Mouse (Mus musculus): Measurements from ENCODE around the gene Gpr39. TPM values are rescaled to one million over a fixed set of nuclear protein-coding genes. Genes with fewer than 3 reads are reported as not detected.

Gene Gpr39
- polyA plus RNA-seq, 1 experiment from 2014 or later, result 0.07 TPM

DNA sequence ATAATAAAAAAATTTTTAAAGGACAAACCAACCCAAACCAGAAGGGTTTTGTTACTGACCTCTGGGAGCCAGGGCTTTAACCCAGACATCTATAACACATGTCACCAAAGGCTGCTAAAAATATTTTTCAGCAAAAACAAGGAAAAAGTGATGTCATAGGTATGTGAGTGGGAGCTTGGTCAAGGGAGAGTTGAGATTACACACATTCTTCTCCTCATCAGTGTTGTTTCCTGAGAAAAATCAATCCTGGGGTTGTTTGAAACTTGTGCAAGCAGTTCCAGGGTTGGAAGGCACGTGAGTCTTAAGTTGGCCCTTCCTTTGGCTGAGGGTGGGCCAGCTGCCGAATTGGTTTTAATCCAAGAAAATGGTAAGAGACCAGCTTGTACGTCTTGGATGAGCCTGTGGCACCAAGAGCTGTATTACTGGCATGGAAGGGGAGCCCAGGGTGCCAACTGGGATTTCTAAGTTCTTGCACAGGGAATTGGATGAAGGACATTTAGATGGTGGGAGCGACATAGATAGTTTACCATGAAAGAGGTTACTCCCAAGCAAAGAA lies 2.8 kb downstream of the Gpr39 start:
- Histone ChIP-seq H3K9ac (ENCODE audit: low read depth, low read length) (no peak overlapping the region), H3K4me2 (ENCODE audit: low read depth, low read length) (no peak overlapping the region), H3K27ac (replicated peaks; ENCODE audit: low read depth, low read length) (no peak overlapping the region), H3K9me3 (ENCODE audit: control insufficient read depth, low read length) (no peaks in the 10 kb centered on the region), H3K36me3 (ENCODE audit: control insufficient read depth, insufficient read depth, low read length) (no peaks in the 10 kb centered on the region), H3K27me3 (replicated peaks; ENCODE audit: control insufficient read depth, insufficient read depth, low read length) (no peaks in the 10 kb centered on the region), H3K4me1 (ENCODE audit: control insufficient read depth, insufficient read depth, low read length) (no peaks in the 10 kb centered on the region), H3K4me3 (ENCODE audit: low read depth, low read length) (no peak overlapping the region)
- DNase-seq (ENCODE audit: low spot score), result no peak
- ATAC-seq (ENCODE audit: low read depth), result no peak
- WGBS, result 83% methylated on average over 4 of the region's 4 CpGs

DNA sequence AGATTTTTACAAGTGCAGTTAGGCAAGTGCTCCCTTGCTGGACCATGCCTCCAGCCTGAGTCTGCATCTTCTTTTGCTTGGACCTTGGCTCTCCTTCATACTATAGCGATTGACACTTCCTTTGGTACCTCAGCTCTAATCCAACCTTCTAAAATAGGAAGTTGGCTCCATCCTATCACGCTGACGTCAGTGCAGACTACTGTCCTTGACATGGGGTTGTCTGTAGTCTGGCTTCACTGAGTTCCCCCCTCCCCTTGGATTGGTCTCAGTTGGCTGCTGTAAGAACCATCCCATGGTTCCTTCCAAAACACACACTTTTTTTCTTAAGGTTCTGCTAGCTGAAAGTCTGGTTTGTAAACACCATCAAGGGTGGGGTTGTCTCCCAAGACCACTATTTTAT lies 7.6 kb downstream of the Gpr39 start:
- no peak overlapping the region for H3K9ac ChIP-seq (ENCODE audit: low read depth, low read length)
- H3K27ac ChIP-seq (replicated peaks; ENCODE audit: low read depth, low read length), result no peak overlapping the region
- no peaks in the 10 kb centered on the region for H3K27me3 ChIP-seq (replicated peaks; ENCODE audit: control insufficient read depth, insufficient read depth, low read length)
- DNase-seq (ENCODE audit: low spot score) (no peak), ATAC-seq (ENCODE audit: low read depth) (no peak)
- no peak overlapping the region for H3K4me2 ChIP-seq (ENCODE audit: low read depth, low read length)
- H3K36me3 ChIP-seq (ENCODE audit: control insufficient read depth, insufficient read depth, low read length), result no peaks in the 10 kb centered on the region
- no peaks in the 10 kb centered on the region for H3K9me3 ChIP-seq (ENCODE audit: control insufficient read depth, low read length)
- no peak overlapping the region for H3K4me3 ChIP-seq (ENCODE audit: low read depth, low read length)
- 76% methylated on average over 3 of the region's 3 CpGs for WGBS
- H3K4me1 ChIP-seq (ENCODE audit: control insufficient read depth, insufficient read depth, low read length), result peaks cover 3% of the 10 kb centered on the region; the same call in 1 of the 2 replicates

DNA sequence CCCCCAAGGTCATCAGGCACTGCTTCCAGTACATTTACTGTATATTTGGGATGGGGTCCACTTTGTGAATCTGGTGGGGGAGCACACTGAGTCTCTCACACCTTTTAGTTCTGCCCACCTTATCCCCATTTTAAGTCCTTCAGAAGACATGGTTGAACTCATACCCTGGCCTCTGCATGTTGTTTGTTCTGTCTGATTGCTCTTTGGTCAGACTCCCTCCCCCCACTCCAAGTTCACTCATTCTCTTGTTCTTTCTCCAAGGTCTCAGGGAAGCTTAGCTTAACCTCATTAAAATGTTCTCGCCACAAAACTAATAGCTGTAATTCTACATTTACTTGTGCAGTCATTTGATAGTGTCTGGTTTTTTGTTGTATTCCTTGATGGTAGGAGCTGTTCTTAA lies 8.5 kb downstream of the Gpr39 start:
- peaks cover 3% of the 10 kb centered on the region; the same call in 1 of the 2 replicates for H3K4me1 ChIP-seq (ENCODE audit: control insufficient read depth, insufficient read depth, low read length)
- H3K4me2 ChIP-seq (ENCODE audit: low read depth, low read length), result no peak overlapping the region
- ATAC-seq (ENCODE audit: low read depth) (no peak), DNase-seq (ENCODE audit: low spot score) (no peak)
- no peaks in the 10 kb centered on the region for H3K27me3 ChIP-seq (replicated peaks; ENCODE audit: control insufficient read depth, insufficient read depth, low read length)
- no peaks in the 10 kb centered on the region for H3K36me3 ChIP-seq (ENCODE audit: control insufficient read depth, insufficient read depth, low read length)
- no peak overlapping the region for H3K27ac ChIP-seq (replicated peaks; ENCODE audit: low read depth, low read length)
- WGBS, result 65% methylated on average over 1 of the region's 1 CpGs
- H3K4me3 ChIP-seq (ENCODE audit: low read depth, low read length), result no peak overlapping the region
- no peak overlapping the region for H3K9ac ChIP-seq (ENCODE audit: low read depth, low read length)
- H3K9me3 ChIP-seq (ENCODE audit: control insufficient read depth, low read length), result no peaks in the 10 kb centered on the region

DNA sequence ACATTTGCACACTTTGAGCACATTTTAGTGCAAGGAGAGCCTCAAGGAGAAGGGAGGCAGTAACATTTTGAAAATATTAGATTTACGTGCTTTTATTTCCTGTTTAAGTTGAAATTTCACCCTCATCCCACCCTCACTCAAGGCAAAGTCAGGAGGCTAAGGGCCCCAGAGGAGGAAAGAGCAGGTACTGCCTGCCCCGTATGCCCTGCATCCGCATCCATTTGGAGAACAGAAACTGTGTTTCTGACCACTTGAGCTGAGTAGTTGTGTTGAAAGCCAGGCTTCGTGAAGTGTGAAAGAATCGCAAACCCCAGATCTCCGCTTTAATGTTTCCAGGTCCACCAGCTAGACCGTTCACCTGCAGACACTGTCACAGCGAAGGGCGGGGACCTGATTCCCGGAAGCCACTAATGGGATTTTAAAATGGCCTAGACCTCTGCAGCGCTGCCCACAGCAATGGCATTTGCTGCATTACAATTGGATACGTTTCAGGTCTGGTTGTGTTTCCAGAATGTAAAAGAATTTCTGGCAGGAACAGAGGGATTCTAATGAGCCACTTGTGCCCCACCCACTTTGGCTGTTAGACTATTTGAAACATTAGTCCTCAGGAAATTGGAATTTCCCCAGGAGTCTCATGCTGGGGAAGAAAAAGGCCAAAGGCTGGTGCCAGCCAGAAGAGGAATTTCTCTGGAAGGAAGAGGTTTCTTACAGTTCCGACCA lies 11.1 kb downstream of the Gpr39 start:
- H3K4me2 ChIP-seq (ENCODE audit: low read depth, low read length), result no peak overlapping the region
- WGBS, result 61% methylated on average over 13 of the region's 13 CpGs
- no peaks in the 10 kb centered on the region for H3K27me3 ChIP-seq (replicated peaks; ENCODE audit: control insufficient read depth, insufficient read depth, low read length)
- peaks cover 3% of the 10 kb centered on the region; the same call in 1 of the 2 replicates for H3K4me1 ChIP-seq (ENCODE audit: control insufficient read depth, insufficient read depth, low read length)
- H3K9ac ChIP-seq (ENCODE audit: low read depth, low read length), result no peak overlapping the region
- no peak overlapping the region for H3K4me3 ChIP-seq (ENCODE audit: low read depth, low read length)
- H3K36me3 ChIP-seq (ENCODE audit: control insufficient read depth, insufficient read depth, low read length), result no peaks in the 10 kb centered on the region
- no peak overlapping the region for H3K27ac ChIP-seq (replicated peaks; ENCODE audit: low read depth, low read length)
- no peak for ATAC-seq (ENCODE audit: low read depth)
- peak; percentile 58 for DNase-seq (ENCODE audit: low spot score)
- H3K9me3 ChIP-seq (ENCODE audit: control insufficient read depth, low read length), result no peaks in the 10 kb centered on the region

DNA sequence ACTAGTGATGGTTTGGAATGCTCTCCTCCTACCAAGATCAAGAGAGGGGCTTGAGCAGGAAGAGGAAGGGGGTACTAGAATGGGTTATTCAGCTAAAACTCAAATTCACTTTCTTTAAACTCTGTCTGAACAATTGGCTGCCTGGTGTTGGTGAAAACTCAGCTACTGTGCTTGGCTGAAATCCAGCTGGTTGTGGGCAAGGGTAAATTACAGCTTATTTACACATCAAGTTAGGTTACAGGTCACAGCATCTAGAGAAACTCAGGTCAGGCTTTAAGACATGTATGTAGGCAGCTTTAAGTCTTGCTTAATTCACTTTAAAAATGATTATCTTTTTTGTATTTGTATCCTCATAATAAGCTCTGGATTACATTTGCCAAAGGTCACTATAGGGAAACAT lies 16.7 kb downstream of the Gpr39 start:
- ATAC-seq (ENCODE audit: low read depth) (no peak), DNase-seq (ENCODE audit: low spot score) (peak; percentile 10)
- Histone ChIP-seq H3K4me2 (ENCODE audit: low read depth, low read length) (no peak overlapping the region), H3K9me3 (ENCODE audit: control insufficient read depth, low read length) (no peaks in the 10 kb centered on the region), H3K27ac (replicated peaks; ENCODE audit: low read depth, low read length) (no peak overlapping the region), H3K4me1 (ENCODE audit: control insufficient read depth, insufficient read depth, low read length) (no peaks in the 10 kb centered on the region), H3K9ac (ENCODE audit: low read depth, low read length) (no peak overlapping the region), H3K27me3 (replicated peaks; ENCODE audit: control insufficient read depth, insufficient read depth, low read length) (no peaks in the 10 kb centered on the region), H3K36me3 (ENCODE audit: control insufficient read depth, insufficient read depth, low read length) (no peaks in the 10 kb centered on the region), H3K4me3 (ENCODE audit: low read depth, low read length) (no peak overlapping the region)

DNA sequence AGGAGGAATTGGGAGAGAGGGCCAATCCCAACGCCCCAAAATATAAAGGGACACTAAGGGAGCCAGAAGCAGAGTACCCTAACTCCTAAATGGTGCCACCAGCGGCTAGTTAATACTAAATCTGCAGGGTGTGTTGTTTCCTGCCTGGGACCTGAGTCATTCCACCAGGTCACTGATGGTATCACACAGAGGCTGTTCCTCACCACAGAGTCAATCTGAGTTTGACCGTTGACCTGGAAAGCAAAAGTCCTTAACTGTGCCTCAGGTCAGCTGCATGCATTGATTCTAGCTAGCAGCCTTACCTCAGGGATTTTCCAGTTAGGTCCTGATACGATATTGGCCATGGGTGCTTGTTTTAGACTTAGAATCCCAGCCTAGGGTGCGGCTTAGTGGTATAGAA lies 17.5 kb downstream of the Gpr39 start:
- Histone ChIP-seq H3K4me1 (ENCODE audit: control insufficient read depth, insufficient read depth, low read length) (no peaks in the 10 kb centered on the region), H3K4me2 (ENCODE audit: low read depth, low read length) (no peak overlapping the region), H3K9ac (ENCODE audit: low read depth, low read length) (no peak overlapping the region), H3K9me3 (ENCODE audit: control insufficient read depth, low read length) (no peaks in the 10 kb centered on the region), H3K27ac (replicated peaks; ENCODE audit: low read depth, low read length) (no peak overlapping the region), H3K27me3 (replicated peaks; ENCODE audit: control insufficient read depth, insufficient read depth, low read length) (no peaks in the 10 kb centered on the region), H3K36me3 (ENCODE audit: control insufficient read depth, insufficient read depth, low read length) (no peaks in the 10 kb centered on the region), H3K4me3 (ENCODE audit: low read depth, low read length) (no peak overlapping the region)
- ATAC-seq (ENCODE audit: low read depth) (no peak), DNase-seq (ENCODE audit: low spot score) (no peak)
- 79% methylated on average over 5 of the region's 5 CpGs for WGBS

DNA sequence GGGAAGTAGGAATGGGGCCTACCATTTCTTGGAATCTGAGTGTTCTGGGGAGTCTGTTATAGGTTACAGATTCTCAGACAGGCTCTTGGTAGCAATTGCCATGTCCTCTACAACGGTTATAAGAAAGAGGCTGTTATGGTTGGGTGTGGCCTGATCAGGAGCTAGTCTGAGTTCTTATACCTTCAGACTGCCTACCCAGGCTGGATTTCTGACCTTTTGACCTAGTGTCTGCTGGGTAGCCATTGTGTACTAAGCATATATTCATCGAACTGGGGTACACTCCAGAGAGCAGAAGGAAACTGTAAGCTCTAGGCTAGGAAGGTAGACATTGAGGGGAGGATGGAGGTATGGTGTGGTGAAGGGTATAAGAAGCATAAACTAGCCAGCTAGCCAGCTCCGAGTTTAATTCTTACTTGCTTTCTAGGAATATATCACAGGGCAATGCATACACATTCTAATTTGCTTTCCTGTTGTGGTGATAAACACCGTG lies 24.4 kb downstream of the Gpr39 start:
- Histone ChIP-seq H3K9ac (ENCODE audit: low read depth, low read length) (no peak overlapping the region), H3K27ac (replicated peaks; ENCODE audit: low read depth, low read length) (no peak overlapping the region), H3K27me3 (replicated peaks; ENCODE audit: control insufficient read depth, insufficient read depth, low read length) (no peaks in the 10 kb centered on the region), H3K4me2 (ENCODE audit: low read depth, low read length) (no peak overlapping the region), H3K4me3 (ENCODE audit: low read depth, low read length) (no peak overlapping the region), H3K36me3 (ENCODE audit: control insufficient read depth, insufficient read depth, low read length) (no peaks in the 10 kb centered on the region), H3K4me1 (ENCODE audit: control insufficient read depth, insufficient read depth, low read length) (no peaks in the 10 kb centered on the region), H3K9me3 (ENCODE audit: control insufficient read depth, low read length) (no peaks in the 10 kb centered on the region)
- no peak for ATAC-seq (ENCODE audit: low read depth)
- 72% methylated on average over 4 of the region's 4 CpGs for WGBS
- DNase-seq (ENCODE audit: low spot score), result no peak

DNA sequence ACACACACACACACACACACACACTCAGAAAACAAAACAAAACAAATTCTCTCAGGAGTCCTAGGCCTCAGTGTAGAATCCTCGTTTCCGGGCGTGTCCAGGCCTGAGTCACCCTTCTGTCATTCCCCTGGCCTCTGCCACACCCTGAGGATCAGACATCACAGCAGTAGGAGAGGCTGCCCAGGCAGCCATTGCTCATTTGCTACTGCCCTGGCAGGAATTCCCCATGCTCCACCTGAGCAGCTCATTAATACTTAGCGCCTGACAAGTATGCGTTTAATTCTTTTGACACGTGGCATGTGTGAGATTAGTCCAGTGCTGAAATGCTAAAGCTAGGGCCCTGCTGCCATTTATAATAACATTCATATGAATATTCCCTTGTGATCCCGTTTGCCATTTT lies 25.0 kb downstream of the Gpr39 start:
- Histone ChIP-seq H3K36me3 (ENCODE audit: control insufficient read depth, insufficient read depth, low read length) (no peaks in the 10 kb centered on the region), H3K27me3 (replicated peaks; ENCODE audit: control insufficient read depth, insufficient read depth, low read length) (no peaks in the 10 kb centered on the region), H3K4me2 (ENCODE audit: low read depth, low read length) (no peak overlapping the region), H3K9ac (ENCODE audit: low read depth, low read length) (no peak overlapping the region), H3K27ac (replicated peaks; ENCODE audit: low read depth, low read length) (no peak overlapping the region), H3K4me3 (ENCODE audit: low read depth, low read length) (no peak overlapping the region), H3K4me1 (ENCODE audit: control insufficient read depth, insufficient read depth, low read length) (no peaks in the 10 kb centered on the region), H3K9me3 (ENCODE audit: control insufficient read depth, low read length) (no peaks in the 10 kb centered on the region)
- 0 out of 2 replicates have a peak, but pooled peaks have one; percentile 53 for ATAC-seq (ENCODE audit: low read depth)
- WGBS, result 73% methylated on average over 7 of the region's 7 CpGs
- DNase-seq (ENCODE audit: low spot score), result peak; percentile 55

DNA sequence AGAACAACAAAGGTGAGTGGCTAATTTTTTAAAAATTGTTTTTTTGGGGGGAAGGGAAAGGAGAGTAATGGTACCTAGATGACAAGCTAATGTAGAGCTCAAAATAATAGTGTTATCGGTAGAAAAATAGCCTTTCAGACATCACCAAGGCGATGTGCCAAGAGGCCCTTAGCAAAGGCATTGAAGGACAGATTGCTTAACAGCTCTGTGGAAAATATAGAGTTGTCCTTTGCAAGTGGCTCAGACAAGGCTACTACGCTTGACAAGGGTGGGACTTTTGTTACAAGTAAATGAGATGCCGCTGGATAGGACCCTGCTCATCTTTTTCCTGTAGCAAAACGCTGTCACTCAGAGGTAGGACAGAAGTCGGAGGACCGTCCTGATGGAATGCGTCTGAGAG lies 25.5 kb downstream of the Gpr39 start:
- Histone ChIP-seq H3K4me3 (ENCODE audit: low read depth, low read length) (no peak overlapping the region), H3K9me3 (ENCODE audit: control insufficient read depth, low read length) (no peaks in the 10 kb centered on the region), H3K27me3 (replicated peaks; ENCODE audit: control insufficient read depth, insufficient read depth, low read length) (no peaks in the 10 kb centered on the region), H3K4me2 (ENCODE audit: low read depth, low read length) (no peak overlapping the region), H3K27ac (replicated peaks; ENCODE audit: low read depth, low read length) (no peak overlapping the region), H3K4me1 (ENCODE audit: control insufficient read depth, insufficient read depth, low read length) (no peaks in the 10 kb centered on the region), H3K36me3 (ENCODE audit: control insufficient read depth, insufficient read depth, low read length) (no peaks in the 10 kb centered on the region), H3K9ac (ENCODE audit: low read depth, low read length) (no peak overlapping the region)
- 84% methylated on average over 8 of the region's 8 CpGs for WGBS
- ATAC-seq (ENCODE audit: low read depth) (no peak), DNase-seq (ENCODE audit: low spot score) (no peak)

All from embryonic facial prominence, embryonic 14.5 days (tissue).